Mouse (Mus musculus): ENCODE measurements around the gene Depdc5. TPM values are rescaled to one million over a fixed set of nuclear protein-coding genes. Genes with fewer than 3 reads are reported as not detected.
"Not testable (repeated sequence)": the region's sequence is repeated elsewhere in the genome, so short reads cannot be mapped to it uniquely, and the experiment has no call there.

Depdc5 gene
- polyA plus RNA-seq, 1 experiment from 2014 or later: 29.5 TPM

GRCm38 (mm10) chr5:33038656-33039509 lies 175.4 kb downstream of the Depdc5 start:
- TF ChIP-seq CTCF (IDR thresholded peaks at IDR 0.05; ENCODE audit: low read depth): no peak
- 41% methylated on average over 13 of the region's 13 CpGs for WGBS
- Histone ChIP-seq H3K9ac (no peak overlapping the region), H3K4me3 (ENCODE audit: low read depth, low read length) (no peak overlapping the region), H3K4me2 (peak overlapping the region; percentile 51), H3K27me3 (ENCODE audit: insufficient read depth, low read length) (no peaks in the 10 kb centered on the region), H3K27ac (ENCODE audit: low read depth) (no peak overlapping the region), H3K36me3 (ENCODE audit: insufficient read depth) (no peaks in the 10 kb centered on the region), H3K4me1 (ENCODE audit: insufficient read depth) (no peaks in the 10 kb centered on the region), H3K9me3 (ENCODE audit: low read depth, low read length) (no peaks in the 10 kb centered on the region)
- ATAC-seq (ENCODE audit: insufficient read depth) (no peak), DNase-seq (no peak)

GRCm38 (mm10) chr5:33039510-33039911 lies 176.0 kb downstream of the Depdc5 start:
- no peaks in the 10 kb centered on the region for H3K36me3 ChIP-seq (ENCODE audit: insufficient read depth)
- no peaks in the 10 kb centered on the region for H3K9me3 ChIP-seq (ENCODE audit: low read depth, low read length)
- WGBS: 7% methylated on average over 13 of the region's 13 CpGs
- H3K4me1 ChIP-seq (ENCODE audit: insufficient read depth): no peaks in the 10 kb centered on the region
- H3K4me2 ChIP-seq: peak overlapping the region; percentile 51
- H3K9ac ChIP-seq: peak overlapping the region; percentile 16; the same call in 1 of the 2 replicates
- ATAC-seq (ENCODE audit: insufficient read depth) (peak; percentile 38; the same call in 1 of the 2 replicates), DNase-seq (peak; percentile 91)
- H3K27ac ChIP-seq (ENCODE audit: low read depth): no peak overlapping the region
- H3K27me3 ChIP-seq (ENCODE audit: insufficient read depth, low read length): no peaks in the 10 kb centered on the region
- no peak overlapping the region for H3K4me3 ChIP-seq (ENCODE audit: low read depth, low read length)
- peak; percentile 74 for TF ChIP-seq CTCF (IDR thresholded peaks at IDR 0.05; ENCODE audit: low read depth)

DNA sequence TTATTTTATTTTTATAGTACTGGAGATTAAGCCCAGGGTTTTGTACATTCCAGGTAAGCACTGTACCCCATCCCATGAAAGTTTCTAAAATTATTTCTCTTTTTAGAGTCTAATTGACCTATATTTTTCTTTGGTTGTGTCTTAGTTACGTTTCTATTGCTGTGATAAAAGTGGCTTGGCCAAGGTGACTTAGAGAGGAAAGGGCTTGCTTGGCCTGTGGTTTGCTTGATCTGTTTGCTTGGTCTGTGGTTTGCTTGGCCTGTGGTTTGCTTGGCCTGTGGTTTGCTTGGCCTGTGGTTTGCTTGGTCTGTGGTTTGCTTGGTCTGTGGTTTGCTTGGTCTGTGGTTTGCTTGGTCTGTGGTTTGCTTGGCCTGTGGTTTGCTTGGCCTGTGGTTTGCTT lies 177.2 kb downstream of the Depdc5 start:
- H3K4me1 ChIP-seq (ENCODE audit: insufficient read depth); H3K4me2 ChIP-seq; H3K9me3 ChIP-seq (ENCODE audit: low read depth, low read length); DNase-seq; H3K4me3 ChIP-seq (ENCODE audit: low read depth, low read length); H3K27ac ChIP-seq (ENCODE audit: low read depth); H3K36me3 ChIP-seq (ENCODE audit: insufficient read depth); ATAC-seq (ENCODE audit: insufficient read depth); H3K27me3 ChIP-seq (ENCODE audit: insufficient read depth, low read length); H3K9ac ChIP-seq: not testable (repeated sequence)
- WGBS: 78% methylated on average over 1 of the region's 1 CpGs

DNA sequence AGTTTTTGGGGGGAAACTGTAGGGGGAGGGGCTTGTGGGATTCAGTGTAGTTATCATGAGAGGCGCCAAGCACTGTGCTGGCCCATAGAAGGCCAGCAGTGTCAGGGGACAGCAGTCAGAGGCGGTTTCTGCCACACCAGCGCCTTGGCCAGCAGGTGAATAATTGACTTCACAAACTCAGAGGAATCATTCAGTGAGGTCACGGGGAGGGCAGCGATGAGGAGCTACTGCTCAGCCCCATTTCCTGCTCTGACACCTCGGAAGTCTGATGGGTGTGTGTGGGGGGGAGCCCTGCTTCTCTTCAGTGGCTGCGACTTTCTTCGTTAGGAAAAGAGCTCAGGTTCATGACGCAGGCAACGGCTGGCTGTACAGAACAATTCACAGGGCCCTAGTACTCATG lies 179.9 kb downstream of the Depdc5 start:
- TF ChIP-seq CTCF (IDR thresholded peaks at IDR 0.05; ENCODE audit: low read depth): no peak
- H3K4me3 ChIP-seq (ENCODE audit: low read depth, low read length): no peak overlapping the region
- H3K9me3 ChIP-seq (ENCODE audit: low read depth, low read length): no peaks in the 10 kb centered on the region
- H3K4me1 ChIP-seq (ENCODE audit: insufficient read depth): no peaks in the 10 kb centered on the region
- no peak overlapping the region; the same call in 1 of the 2 replicates for H3K9ac ChIP-seq
- ATAC-seq (ENCODE audit: insufficient read depth) (no peak), DNase-seq (peak; percentile 11)
- H3K27ac ChIP-seq (ENCODE audit: low read depth): no peak overlapping the region
- H3K4me2 ChIP-seq: no peak overlapping the region
- H3K27me3 ChIP-seq (ENCODE audit: insufficient read depth, low read length): no peaks in the 10 kb centered on the region
- H3K36me3 ChIP-seq (ENCODE audit: insufficient read depth): no peaks in the 10 kb centered on the region
- WGBS: 32% methylated on average over 10 of the region's 10 CpGs

Other genes with a start within 250 kb of the Depdc5 start
- 62.6 and 68.5 TPM in 2 replicates for gene Pisd, start 78.1 kb upstream of the Depdc5 start, polyA plus RNA-seq (2014; fragmentation: Nextera tagmentation; extraction: Ambion mirVana)
- not detected in 2 replicates for gene Gm20671, start 36.6 kb upstream of the Depdc5 start, polyA plus RNA-seq (2014; fragmentation: Nextera tagmentation; extraction: Ambion mirVana)
- gene Prr14l, start 9.4 kb upstream of the Depdc5 start, polyA plus RNA-seq (2014; fragmentation: Nextera tagmentation; extraction: Ambion mirVana): 18.9 and 20.5 TPM in 2 replicates
- 415 and 431 TPM in 2 replicates for gene Ywhah, start 155.1 kb downstream of the Depdc5 start, polyA plus RNA-seq (2014; fragmentation: Nextera tagmentation; extraction: Ambion mirVana)
- 0.07 and 0.20 TPM in 2 replicates for gene Slc5a1, start 240.5 kb downstream of the Depdc5 start, polyA plus RNA-seq (2014; fragmentation: Nextera tagmentation; extraction: Ambion mirVana)

All from lung, embryonic 14.5 days (tissue).